Mouse (Mus musculus) heart, postnatal 4 days (tissue): ENCODE measurements around the gene Thbd. TPM values are rescaled to one million over a fixed set of nuclear protein-coding genes. Genes with fewer than 3 reads are reported as not detected.

Source experiments
- DNase-seq: peaks from one replicate; pipeline ENCODE4 v3.0.0; 2021
- total RNA-seq, 2 experiments: library from RNA; stranded (reverse); gene quantifications; 2 replicates each; pipeline ENCODE4 v1.2.3; 2021

Gene Thbd
- total RNA-seq, 2 experiments from 2014 or later, result 37.2 to 41.4 TPM

GRCm38 (mm10) chr2:148386476-148386875 lies 21.5 kb downstream of the Thbd start:
- DNase-seq, result no peak

DNA sequence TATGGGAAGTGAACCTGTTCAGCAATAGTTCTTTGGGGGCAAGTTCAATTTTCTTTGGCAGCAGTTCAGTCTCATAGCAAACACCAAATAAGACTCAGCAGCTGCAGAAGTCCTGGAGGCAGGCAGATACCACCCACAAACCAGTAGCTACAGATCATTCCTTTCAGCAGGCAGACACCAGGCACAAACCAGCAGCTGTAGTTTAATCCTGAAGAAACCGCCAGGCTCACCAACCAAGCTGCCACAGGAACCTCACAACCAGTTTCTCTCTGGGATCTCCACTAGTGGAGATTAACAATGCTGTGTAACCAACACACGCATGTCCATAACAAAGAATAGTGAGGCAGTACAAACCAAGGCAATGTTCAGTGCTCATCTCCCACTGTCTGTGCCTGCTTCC lies 26.9 kb downstream of the Thbd start:
- no peak for DNase-seq

DNA sequence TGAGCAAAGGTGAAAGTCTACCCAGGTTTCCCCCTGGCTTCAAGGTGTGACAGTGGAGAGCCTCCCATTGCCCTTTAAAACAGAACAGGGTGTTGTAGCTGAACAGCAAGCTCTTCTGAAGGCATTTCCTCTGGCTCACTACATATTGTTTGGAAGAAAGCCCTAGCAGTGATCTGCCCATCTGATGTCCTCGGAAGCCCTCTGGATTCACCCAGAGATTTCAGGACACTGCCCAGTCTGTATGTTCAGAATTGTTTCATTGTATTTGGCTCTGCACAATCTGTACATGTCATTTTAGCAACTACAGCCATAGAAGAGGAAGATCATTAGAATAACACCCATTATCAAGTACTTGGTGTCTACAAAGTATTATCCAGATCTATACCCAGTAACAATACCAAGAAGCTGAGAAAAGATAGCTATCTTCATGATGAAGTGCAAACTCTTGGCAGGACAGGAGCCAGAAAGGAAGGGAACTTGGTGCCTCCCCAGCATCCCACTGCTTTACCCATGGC lies 28.0 kb downstream of the Thbd start:
- DNase-seq, result no peak

GRCm38 (mm10) chr2:148378817-148379342 lies 29.1 kb downstream of the Thbd start:
- no peak for DNase-seq

- peak; percentile 57 for DNase-seq
Measured at GRCm38 (mm10) chr2:148375326-148376150, 32.5 kb downstream of the Thbd start.

GRCm38 (mm10) chr2:148373602-148374071 lies 34.4 kb downstream of the Thbd start:
- no peak for DNase-seq

DNA sequence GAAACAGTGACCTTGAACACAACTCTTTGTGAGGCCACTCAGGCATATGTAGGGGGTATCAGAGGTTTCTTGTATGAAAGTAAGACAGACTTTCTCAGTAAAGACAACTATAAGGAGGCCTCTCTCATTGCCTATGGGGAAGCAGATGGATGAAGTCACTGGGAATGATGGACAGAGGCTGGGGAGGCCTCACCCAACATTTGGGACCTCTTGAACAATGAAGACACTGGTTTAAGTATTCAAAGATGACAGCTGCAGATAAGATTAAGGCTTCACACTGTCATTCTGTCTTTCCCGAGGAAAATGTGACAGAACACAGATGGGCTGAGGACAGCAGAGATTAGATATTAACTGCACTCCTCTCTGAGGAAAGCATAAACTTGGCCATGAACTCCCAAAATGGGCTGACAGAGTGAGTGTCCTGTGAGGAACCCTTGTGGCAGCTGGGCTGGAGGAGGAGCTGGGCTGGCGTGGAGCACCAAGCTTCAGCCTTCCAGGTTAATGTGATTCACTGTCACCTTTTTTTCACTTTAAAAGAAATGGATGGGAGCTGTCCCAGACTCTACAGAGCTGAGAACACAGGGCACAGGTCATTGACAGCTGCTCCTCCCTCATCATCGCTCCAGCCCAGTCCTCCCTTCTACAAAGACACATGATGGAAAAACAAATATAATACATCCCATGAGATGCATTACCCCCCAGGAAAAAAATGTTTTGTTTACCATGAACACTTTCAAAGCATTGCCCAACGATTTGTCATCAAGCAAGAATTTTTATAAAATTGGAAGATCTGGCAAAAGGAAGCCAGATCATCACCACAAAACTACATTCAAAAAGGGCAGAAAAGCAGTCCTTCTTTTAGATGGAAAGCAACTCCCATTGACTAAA lies 36.0 kb downstream of the Thbd start:
- DNase-seq, result peak; percentile 15

- DNase-seq, result no peak
Measured at GRCm38 (mm10) chr2:148365227-148365626, 42.8 kb downstream of the Thbd start.

- DNase-seq, result no peak
Measured at GRCm38 (mm10) chr2:148364536-148364935, 43.5 kb downstream of the Thbd start.

- no peak for DNase-seq
Measured at GRCm38 (mm10) chr2:148357145-148357544, 50.8 kb downstream of the Thbd start.

Other genes starting within 250 kb of the Thbd start
- gene Sstr4, start 12.8 kb downstream of the Thbd start, total RNA-seq, result under 1 TPM; 0.79 to 0.81 TPM
- gene Cd93, start 35.4 kb upstream of the Thbd start, total RNA-seq, result 100 to 1,000 TPM; 160 to 168 TPM